ENCODE assay signal across 7 mouse cellular contexts in genomic region chr3:101110043-101110837, GRCm38 (mm10). TPM values are rescaled to one million over a fixed set of nuclear protein-coding genes. Genes with fewer than 3 reads are reported as not detected.
DNase-seq lines count a peak whose midpoint lies in the region; ATAC-seq and TF ChIP-seq lines count a peak whose summit lies in the region.

Gene Ptgfrn (minus strand): TSS chr3:101110278.

- peaks cover 46% of the 10 kb centered on the region for H3K4me1 ChIP-seq in hindbrain, embryonic 13.5 days (replicated peaks)

- intact Hi-C loops in gastrocnemius, adult 2 months (cut with DNase I) = no loop called here
- intact Hi-C loops in left cerebral cortex, postnatal 10 days (cut with DNase I) = no loop called here

- peak within 1 kb of the TSS; percentile 84 for H3K27ac ChIP-seq in gastrocnemius, adult 2 months
- peak within 1 kb of the TSS; percentile 75 for H3K27ac ChIP-seq in hindbrain, embryonic 13.5 days

- peak within 1 kb of the TSS; percentile 91 for H3K9ac ChIP-seq in hindbrain, embryonic 13.5 days

- no peaks in the 10 kb centered on the region for H3K9me3 ChIP-seq in hindbrain, embryonic 13.5 days

- 0 out of 2 replicates have a peak, but pooled peaks cover 12% of the 10 kb centered on the region for H3K27me3 ChIP-seq in hindbrain, embryonic 13.5 days

- TF ChIP-seq CTCF in gastrocnemius, adult 2 months (IDR thresholded peaks at IDR 0.05) = no peak

- under 1% methylated on average over 58 of the region's 81 CpGs for WGBS in hindbrain, embryonic 13.5 days

- no peaks in the 10 kb centered on the region for H3K36me3 ChIP-seq in hindbrain, embryonic 13.5 days

- peak; percentile 34 for DNase-seq in T-cell, adult 2 months (ENCODE audit: low spot score)
- DNase-seq in cerebellum, adult 11-12 months = peak; percentile 6
- peak; percentile 86 for DNase-seq in gastrocnemius, adult 2 months
- DNase-seq in left cerebral cortex, postnatal 10 days (ENCODE audit: extremely low spot score in 1 of 2, low spot score in 2 of 2) = peak in 1 of 2 experiments; percentile 81
- DNase-seq in right cerebral cortex, postnatal 4 days = peak; percentile 67

- peak within 1 kb of the TSS; percentile 86 for H3K4me3 ChIP-seq in gastrocnemius, adult 2 months
- H3K4me3 ChIP-seq in hindbrain, embryonic 13.5 days = peak within 1 kb of the TSS; percentile 86

- peak; percentile 70 for ATAC-seq in hindbrain, embryonic 13.5 days (ENCODE audit: low FRiP score)
- ATAC-seq in megakaryocyte, adult 5-6 weeks (ENCODE audit: poor library complexity, severe bottlenecking) = peak; percentile 34

- H3K4me2 ChIP-seq in hindbrain, embryonic 13.5 days = peak within 1 kb of the TSS; percentile 96

RNA-seq across cellular contexts. Expression of gene Ptgfrn, which starts in this region (rescaled TPM):
- 10 to 100 TPM in 1 of 2 experiments, 1 to 10 TPM in 1; 6.9 to 13.8 TPM for total RNA-seq in gastrocnemius, adult 2 months (2021)
- 2.1 and 2.4 TPM in 2 replicates for polyA plus RNA-seq in hindbrain, embryonic 13.5 days (2015; fragmentation: Nextera tagmentation; extraction: Ambion mirVana)
- total RNA-seq in left cerebral cortex, postnatal 10 days (2021) = 10 to 100 TPM; 43.3 to 46.2 TPM
- 1.0 and 1.2 TPM in 2 replicates for total RNA-seq in megakaryocyte, adult 5-6 weeks (2015)
- total RNA-seq in megakaryocyte, adult 5-6 weeks (2017) = 0.98 and 1.8 TPM in 2 replicates
